ENCODE assay signal across 11 mouse cellular contexts in genomic region chr5:149612740-149613139, GRCm38 (mm10). TPM values are rescaled to one million over a fixed set of nuclear protein-coding genes. Genes with fewer than 3 reads are reported as not detected.
DNase-seq lines count a peak whose midpoint lies in the region; ATAC-seq and TF ChIP-seq lines count a peak whose summit lies in the region.
"Had no signal": no experiment of that assay in that cellular context is flagged by ENCODE, and none has a peak within 500 bp of the region (broad histone marks: within the 10 kb centered on the region; RNA-seq: fewer than 3 reads in every experiment).

No protein-coding gene starts in this region.

- WGBS in heart, adult 2 months, result 70% methylated on average over 10 of the region's 10 CpGs
- 68% methylated on average over 10 of the region's 10 CpGs for WGBS in lung, postnatal 0 days

- no peaks in the 10 kb centered on the region for H3K9me3 ChIP-seq in lung, postnatal 0 days (ENCODE audit: low read length)
- H3K9me3 ChIP-seq: heart, embryonic 15.5 days had no signal

- no peaks in the 10 kb centered on the region for H3K36me3 ChIP-seq in heart, adult 2 months (ENCODE audit: control insufficient read depth, insufficient read depth, low read length)
- H3K36me3 ChIP-seq in lung, postnatal 0 days (ENCODE audit: insufficient read depth, low read length), result peaks cover 5% of the 10 kb centered on the region; the same call in 1 of the 2 replicates

- no peak for TF ChIP-seq POLR2A in heart, adult 2 months (IDR thresholded peaks at IDR 0.05; ENCODE audit: insufficient read depth, low read depth, low read length)
- no peak for TF ChIP-seq POLR2A in cortical plate, adult 2 months (IDR thresholded peaks at IDR 0.05; ENCODE audit: extremely low read depth, insufficient read depth, low read length)

- no peak overlapping the region for H3K9ac ChIP-seq in heart, adult 2 months (ENCODE audit: low read depth, low read length)
- no peak overlapping the region for H3K9ac ChIP-seq in lung, postnatal 0 days (replicated peaks; ENCODE audit: low read depth)
- H3K9ac ChIP-seq: heart, embryonic 15.5 days had no signal

- no peaks in the 10 kb centered on the region for H3K79me2 ChIP-seq in heart, adult 2 months (replicated peaks; ENCODE audit: control insufficient read depth, insufficient read depth, low read length)

- no peak for TF ChIP-seq CTCF in heart, adult 2 months (IDR thresholded peaks at IDR 0.05)
- no peak for TF ChIP-seq CTCF in cortical plate, adult 2 months (IDR thresholded peaks at IDR 0.05; ENCODE audit: extremely low read depth, insufficient read depth, low read length)
- no peak for TF ChIP-seq CTCF in lung, postnatal 0 days (IDR thresholded peaks at IDR 0.05)

- DNase-seq in heart, postnatal 10 days, result peak; percentile 11 to 24
- no peak for DNase-seq in heart, adult 2 months
- DNase-seq in layer of hippocampus, adult 9-10 months (ENCODE audit: low spot score), result peak; percentile 44
- DNase-seq in retina, embryonic 14.5 days (ENCODE audit: low spot score), result peak; percentile 10
- no peak for DNase-seq in kidney, postnatal 4 days
- DNase-seq in lung, postnatal 0 days (ENCODE audit: low spot score), result no peak
- no peak for DNase-seq in lung, postnatal 14 days
- DNase-seq: lung, postnatal 10 days had no signal

- no peak overlapping the region for H3K4me2 ChIP-seq in lung, postnatal 0 days (replicated peaks; ENCODE audit: low read depth, low read length)
- H3K4me2 ChIP-seq: heart, embryonic 15.5 days had no signal

- H3K27me3 ChIP-seq in heart, adult 2 months (ENCODE audit: control insufficient read depth, insufficient read depth, low read length), result no peaks in the 10 kb centered on the region
- no peaks in the 10 kb centered on the region for H3K27me3 ChIP-seq in lung, postnatal 0 days (replicated peaks; ENCODE audit: insufficient read depth, low read length)
- H3K27me3 ChIP-seq: heart, embryonic 15.5 days had no signal

- intact Hi-C loops in heart, postnatal 10 days (cut with DNase I), result no loop called here
- intact Hi-C loops in heart, adult 2 months (cut with DNase I), result no loop called here

- no peaks in the 10 kb centered on the region for H3K4me1 ChIP-seq in heart, adult 2 months (ENCODE audit: control insufficient read depth, insufficient read depth, low read length)
- H3K4me1 ChIP-seq in cortical plate, adult 2 months (ENCODE audit: control insufficient read depth, insufficient read depth, low read length), result peaks cover 1% of the 10 kb centered on the region; the same call in 1 of the 2 replicates
- no peaks in the 10 kb centered on the region for H3K4me1 ChIP-seq in lung, postnatal 0 days (ENCODE audit: insufficient read depth, low read depth, low read length)
- H3K4me1 ChIP-seq: heart, embryonic 15.5 days had no signal

- no peak overlapping the region for H3K27ac ChIP-seq in heart, adult 2 months
- H3K27ac ChIP-seq in cortical plate, adult 2 months (ENCODE audit: insufficient read depth, low read length), result peak overlapping the region; percentile 7; the same call in 1 of the 2 replicates
- no peak overlapping the region for H3K27ac ChIP-seq in lung, postnatal 0 days (ENCODE audit: low read length)
- H3K27ac ChIP-seq: heart, embryonic 15.5 days had no signal

- H3K4me3 ChIP-seq in heart, adult 2 months, result no peak overlapping the region
- no peak overlapping the region for H3K4me3 ChIP-seq in cortical plate, adult 2 months (ENCODE audit: insufficient read depth, low read length)
- H3K4me3 ChIP-seq in lung, postnatal 0 days (ENCODE audit: low read depth, low read length), result no peak overlapping the region
- H3K4me3 ChIP-seq: erythroblast, embryonic 14.5 days; heart, embryonic 15.5 days had no signal

- TF ChIP-seq EP300 in heart, adult 2 months (IDR thresholded peaks at IDR 0.05; ENCODE audit: insufficient read depth, low read depth, low read length), result no peak
- TF ChIP-seq EP300 in lung, postnatal 0 days (IDR thresholded peaks at IDR 0.05), result no peak

- no peak for ATAC-seq in lung, postnatal 0 days

RNA-seq across cellular contexts. Expression of gene Hsph1, which starts 23.4 kb away (rescaled TPM):
- 10 to 100 TPM; 14.2 to 20.8 TPM for total RNA-seq in heart, postnatal 10 days (2021)
- 10 to 100 TPM; 62.1 to 75.7 TPM for total RNA-seq in heart, adult 2 months (2021)
- polyA plus RNA-seq in heart, adult 2 months (2012; rRNA removed), result 12.6 and 14.7 TPM in 2 replicates
- polyA plus RNA-seq in cortical plate, adult 2 months (2012; rRNA removed), result 209 and 217 TPM in 2 replicates
- 7.3 and 14.7 TPM in 2 replicates for polyA plus RNA-seq in lung, postnatal 0 days (2015; fragmentation: Nextera tagmentation; extraction: Ambion mirVana)

Comparison
In these comparisons a context has a peak if more than half of its experiments do, and no peak if none do; other contexts are left out.
1. DNase-seq: peak in heart, postnatal 10 days (2 of 2), layer of hippocampus, adult 9-10 months (single experiment) and retina, embryonic 14.5 days (single experiment); none in heart, adult 2 months (0 of 2), kidney, postnatal 4 days (0 of 2), lung, postnatal 0 days (single experiment) and lung, postnatal 14 days (single experiment).
2. RNA of gene Hsph1, which starts 23.4 kb away (polyA plus RNA-seq): 209 to 217 TPM in cortical plate, adult 2 months; 12.6 to 14.7 TPM in heart, adult 2 months and 7.3 to 14.7 TPM in lung, postnatal 0 days; every median in the first group is over 10 times any median in the second.